Mouse (Mus musculus) neural tube, embryonic 15.5 days (tissue): ENCODE measurements at regions not wholly inside any gene's neighbourhood (a gene's known extent, or its start where the extent isn't known, plus 50 kb on each side); places are given as distances from the start of the nearest gene placed in this dataset.
"Not testable (repeated sequence)": the region's sequence is repeated elsewhere in the genome, so short reads cannot be mapped to it uniquely, and the experiment has no call there.

Experiments used
- ATAC-seq: fragments of 200-750 bp; cut with Nextera tagmentation; 2 replicates; pipeline ENCODE4 v1.8.0; 2017; ENCODE audit warnings: mild to moderate bottlenecking, moderate TSS enrichment, moderate library complexity; ENCODE audit not compliant: low FRiP score
- H3K27ac ChIP-seq: fragments of 300-500 bp; sonication (generic); replicated peaks from 2 replicates; pipeline ENCODE4 v1.5.1; 2015; ENCODE audit warnings: mild to moderate bottlenecking, inconsistent platforms
- H3K27me3 ChIP-seq: fragments of 300-500 bp; sonication (generic); replicated peaks from 2 replicates; pipeline ENCODE4 v1.6.1; 2015; ENCODE audit warnings: inconsistent platforms
- H3K36me3 ChIP-seq: fragments of 300-500 bp; sonication (generic); 2 replicates; pipeline ENCODE4 v1.6.1; 2015; ENCODE audit warnings: inconsistent platforms
- H3K4me1 ChIP-seq: fragments of 300-500 bp; sonication (generic); 2 replicates; pipeline ENCODE4 v1.6.1; 2015; ENCODE audit warnings: inconsistent platforms
- H3K4me2 ChIP-seq: fragments of 300-500 bp; sonication (generic); 2 replicates; pipeline ENCODE4 v1.6.1; 2015; ENCODE audit warnings: inconsistent platforms, mild to moderate bottlenecking, moderate library complexity
- H3K4me3 ChIP-seq: fragments of 300-500 bp; sonication (generic); replicated peaks from 2 replicates; pipeline ENCODE4 v1.5.1; 2015; ENCODE audit warnings: mild to moderate bottlenecking, inconsistent platforms
- H3K9ac ChIP-seq: fragments of 300-500 bp; sonication (generic); replicated peaks from 2 replicates; pipeline ENCODE4 v1.6.1; 2015; ENCODE audit warnings: mild to moderate bottlenecking, inconsistent platforms
- H3K9me3 ChIP-seq: fragments of 300-500 bp; sonication (generic); replicated peaks from 2 replicates; pipeline ENCODE4 v1.6.1; 2016; ENCODE audit warnings: inconsistent platforms
- WGBS: fragments of 180-500 bp; shearing (Covaris S2); methylation state at CpG from one replicate; pipeline ENCODE4 v1.1.7; 2015; ENCODE audit warnings: mixed read lengths; 5-methylcytosine and 5-hydroxymethylcytosine counted together

DNA sequence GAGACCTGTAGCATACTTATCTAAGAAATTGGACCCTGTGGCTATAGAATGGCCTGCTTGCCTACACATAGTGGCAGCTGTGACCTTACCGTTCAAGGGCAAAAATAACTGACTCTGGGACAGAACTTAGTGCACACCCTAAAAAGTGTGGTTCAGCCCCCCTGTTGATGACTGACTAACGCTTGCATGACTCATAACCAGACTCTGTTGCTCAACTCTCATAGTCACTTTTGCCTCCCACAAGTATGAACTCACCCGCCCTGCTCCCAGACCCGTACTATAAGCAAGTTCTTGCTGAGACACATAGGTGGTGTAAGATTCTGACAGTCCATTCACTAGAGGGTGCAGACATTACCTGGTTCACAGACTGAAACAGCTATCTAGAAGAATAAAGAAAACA, 424.3 kb upstream of the Cntn5 start:
- no peaks in the 10 kb centered on the region for H3K36me3 ChIP-seq
- H3K27ac ChIP-seq, result no peak overlapping the region
- no peaks in the 10 kb centered on the region for H3K9me3 ChIP-seq
- 91% methylated on average over 4 of the region's 4 CpGs for WGBS
- no peak overlapping the region for H3K9ac ChIP-seq
- H3K4me3 ChIP-seq, result no peak overlapping the region
- no peaks in the 10 kb centered on the region for H3K27me3 ChIP-seq
- no peak overlapping the region for H3K4me2 ChIP-seq
- ATAC-seq, result no peak
- H3K4me1 ChIP-seq, result no peaks in the 10 kb centered on the region

DNA sequence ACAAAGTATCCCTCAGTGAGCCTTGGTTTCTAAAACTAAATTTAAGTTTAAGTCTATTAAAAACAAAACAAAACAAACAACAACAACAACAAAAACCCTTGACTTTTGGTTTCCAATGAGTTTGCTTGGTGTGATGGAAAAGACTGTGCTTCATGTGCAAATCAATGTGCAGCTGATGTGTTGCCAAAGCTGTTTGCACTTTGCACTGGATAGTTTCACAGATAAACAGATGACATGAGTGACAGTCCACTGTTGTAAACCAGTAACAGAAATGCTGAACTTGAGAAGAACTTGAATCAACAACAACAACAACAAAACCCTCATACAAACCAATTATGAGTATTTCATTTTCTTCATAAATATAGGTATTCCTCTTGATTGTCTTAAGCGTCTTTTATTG, 412.6 kb upstream of the Cntn5 start:
- no peak overlapping the region for H3K4me3 ChIP-seq
- H3K27me3 ChIP-seq, result no peaks in the 10 kb centered on the region
- H3K9ac ChIP-seq, result no peak overlapping the region
- 88% methylated on average over 1 of the region's 1 CpGs for WGBS
- ATAC-seq, result no peak
- H3K36me3 ChIP-seq, result no peaks in the 10 kb centered on the region
- no peaks in the 10 kb centered on the region for H3K4me1 ChIP-seq
- H3K9me3 ChIP-seq, result no peaks in the 10 kb centered on the region
- H3K4me2 ChIP-seq, result no peak overlapping the region
- H3K27ac ChIP-seq, result no peak overlapping the region

DNA sequence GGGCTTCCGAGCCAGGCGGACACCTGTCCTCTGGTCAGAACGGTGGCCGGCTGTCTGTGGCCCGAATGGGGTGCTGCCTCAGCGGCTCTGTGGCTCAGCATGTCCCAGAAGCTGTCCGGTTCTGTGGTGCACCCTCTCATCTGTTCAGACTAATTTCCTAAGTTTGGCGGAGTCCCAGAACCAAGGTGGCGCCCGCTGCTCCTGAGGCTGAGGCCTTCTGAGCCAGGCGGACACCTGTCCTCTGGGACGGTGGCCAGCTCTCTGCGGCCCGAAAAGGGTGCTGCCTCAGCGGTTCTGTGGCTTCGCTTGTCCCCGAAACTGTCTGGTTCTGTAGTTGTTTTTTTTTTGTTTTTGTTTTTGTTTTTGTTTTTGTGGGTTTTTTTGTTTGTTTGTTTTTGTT, 392.5 kb upstream of the Cntn5 start:
- H3K27ac ChIP-seq, H3K4me2 ChIP-seq, H3K9me3 ChIP-seq, H3K36me3 ChIP-seq, ATAC-seq, H3K4me1 ChIP-seq, H3K27me3 ChIP-seq, H3K9ac ChIP-seq, H3K4me3 ChIP-seq: not testable (repeated sequence)
- WGBS, result 97% methylated on average over 17 of the region's 17 CpGs

DNA sequence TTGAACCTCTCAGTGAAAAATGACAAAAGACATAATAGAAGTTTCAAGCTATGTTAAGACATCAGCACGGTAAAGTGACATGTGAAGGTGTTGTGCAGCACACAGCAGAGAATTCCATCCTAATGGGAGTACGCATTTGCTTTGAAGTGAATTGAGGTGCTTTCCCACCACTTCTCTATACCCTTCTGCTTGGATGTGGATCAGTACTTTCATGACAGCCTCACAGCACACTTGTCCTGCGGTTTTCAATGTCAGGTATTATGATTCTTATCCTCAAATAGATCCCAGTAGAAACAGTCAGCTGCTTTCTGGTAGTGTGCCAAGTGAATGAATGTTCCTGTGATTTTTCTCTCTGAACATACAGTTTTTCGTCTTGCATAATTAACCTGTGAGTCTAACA, 380.6 kb upstream of the Cntn5 start:
- ATAC-seq, result no peak
- H3K27ac ChIP-seq, result no peak overlapping the region
- H3K36me3 ChIP-seq, result no peaks in the 10 kb centered on the region
- H3K9ac ChIP-seq, result no peak overlapping the region
- WGBS, result 80% methylated on average over 4 of the region's 4 CpGs
- no peak overlapping the region for H3K4me2 ChIP-seq
- H3K4me3 ChIP-seq, result no peak overlapping the region
- no peaks in the 10 kb centered on the region for H3K27me3 ChIP-seq
- H3K9me3 ChIP-seq, result no peaks in the 10 kb centered on the region
- H3K4me1 ChIP-seq, result no peaks in the 10 kb centered on the region

DNA sequence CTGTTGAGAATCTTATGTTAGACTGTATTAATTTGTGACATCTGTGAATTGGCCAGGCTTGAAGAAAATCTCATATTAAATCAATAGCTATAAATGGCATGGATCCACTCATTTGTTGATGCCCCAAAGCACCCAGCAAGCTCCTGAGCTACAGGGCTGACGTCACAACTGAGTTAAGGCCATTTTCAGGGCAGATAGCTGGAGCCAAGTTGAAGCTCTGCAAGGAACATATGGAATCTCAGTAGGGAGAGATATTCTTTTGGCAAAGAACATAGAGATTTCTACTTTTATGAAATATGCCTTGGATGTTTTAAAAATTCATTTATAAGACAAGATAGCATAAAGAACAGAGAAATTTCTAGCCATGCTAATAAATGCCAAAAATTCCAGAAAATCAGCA, 380.0 kb upstream of the Cntn5 start:
- Histone ChIP-seq H3K4me1 (no peaks in the 10 kb centered on the region), H3K4me3 (no peak overlapping the region), H3K27me3 (no peaks in the 10 kb centered on the region), H3K4me2 (no peak overlapping the region), H3K27ac (no peak overlapping the region), H3K9me3 (no peaks in the 10 kb centered on the region), H3K9ac (no peak overlapping the region), H3K36me3 (no peaks in the 10 kb centered on the region)
- 70% methylated on average over 1 of the region's 1 CpGs for WGBS
- ATAC-seq, result no peak

DNA sequence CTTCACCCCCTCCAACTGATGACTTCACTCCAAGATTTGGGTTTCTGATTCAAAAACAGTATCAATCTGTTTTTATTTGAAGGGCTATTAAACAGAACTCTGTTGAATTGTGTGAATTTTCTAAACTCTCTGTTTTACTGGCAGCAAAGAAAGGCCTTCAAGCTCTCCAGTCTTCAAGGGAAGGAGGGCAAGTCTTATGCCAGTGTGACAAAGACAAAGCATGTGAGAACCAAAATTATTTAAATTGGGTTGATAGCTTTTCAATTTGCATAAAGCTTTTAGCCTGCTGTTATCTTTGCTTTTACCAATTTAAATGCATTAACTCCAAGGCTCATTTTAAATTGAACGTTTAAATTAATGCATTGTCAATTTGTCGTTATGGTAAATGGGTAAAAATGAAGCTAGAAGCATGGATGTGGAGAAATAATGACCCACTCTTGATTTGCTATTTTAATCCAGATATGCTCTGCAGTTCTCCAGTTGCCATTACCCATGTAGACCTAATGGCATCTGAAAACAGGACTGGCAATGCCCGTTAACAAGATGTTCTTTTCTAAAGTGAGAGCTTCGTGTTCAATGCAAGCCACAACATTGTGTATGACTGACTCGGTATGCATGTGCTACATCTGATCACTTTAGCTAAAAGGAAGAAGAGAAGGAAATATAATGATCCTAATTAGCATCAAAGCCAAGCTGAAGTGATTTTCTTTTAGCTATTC, 375.0 kb upstream of the Cntn5 start:
- H3K4me1 ChIP-seq, result no peaks in the 10 kb centered on the region
- H3K4me3 ChIP-seq, result no peak overlapping the region
- 63% methylated on average over 5 of the region's 5 CpGs for WGBS
- no peak overlapping the region for H3K27ac ChIP-seq
- H3K9me3 ChIP-seq, result no peaks in the 10 kb centered on the region
- no peak overlapping the region for H3K4me2 ChIP-seq
- no peak overlapping the region for H3K9ac ChIP-seq
- H3K36me3 ChIP-seq, result no peaks in the 10 kb centered on the region
- no peaks in the 10 kb centered on the region for H3K27me3 ChIP-seq
- ATAC-seq, result no peak

DNA sequence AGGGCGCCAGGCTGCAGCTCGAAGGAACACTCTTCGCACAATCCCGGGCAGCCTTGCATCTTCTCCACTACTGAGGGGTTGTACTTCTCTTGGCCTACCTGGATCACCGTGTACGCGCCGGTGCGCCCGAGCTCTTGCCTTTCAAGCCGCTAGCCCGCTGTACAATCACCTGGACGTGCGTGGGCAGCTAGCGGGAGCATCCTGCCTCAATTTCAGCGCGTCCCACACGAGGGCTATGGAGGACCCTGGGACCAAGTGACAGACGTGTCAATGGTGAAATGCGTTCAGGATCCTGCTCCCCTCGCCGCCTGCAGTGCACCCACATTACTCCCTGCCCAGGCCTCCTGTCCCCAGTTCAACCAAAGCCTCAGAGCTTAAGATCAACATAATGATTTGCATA, 373.2 kb upstream of the Cntn5 start:
- H3K4me1 ChIP-seq, result no peaks in the 10 kb centered on the region
- no peaks in the 10 kb centered on the region for H3K27me3 ChIP-seq
- no peaks in the 10 kb centered on the region for H3K36me3 ChIP-seq
- no peak overlapping the region for H3K4me3 ChIP-seq
- H3K4me2 ChIP-seq, result no peak overlapping the region
- 95% methylated on average over 22 of the region's 22 CpGs for WGBS
- no peaks in the 10 kb centered on the region for H3K9me3 ChIP-seq
- H3K9ac ChIP-seq, result no peak overlapping the region
- no peak overlapping the region for H3K27ac ChIP-seq
- ATAC-seq, result no peak

DNA sequence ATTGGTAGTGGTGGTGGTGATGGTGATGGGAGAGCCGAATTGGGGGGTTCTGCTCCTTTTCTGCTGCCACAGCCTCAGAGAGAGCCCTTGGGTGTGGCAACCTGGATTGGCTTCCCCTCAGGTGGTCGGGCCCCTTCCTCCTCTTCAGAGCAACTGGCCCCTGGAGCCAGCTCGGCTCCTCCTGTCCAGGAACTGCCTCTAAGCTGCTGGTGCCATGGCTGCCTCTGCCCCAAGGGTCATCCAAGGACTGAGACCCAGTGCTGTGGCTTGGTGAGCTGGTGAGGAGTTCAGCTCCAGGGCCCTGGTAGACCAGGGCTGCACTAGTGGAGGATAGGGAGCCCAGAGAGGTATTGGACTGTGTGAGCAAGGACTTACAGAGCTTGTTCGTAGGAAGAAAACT, 372.4 kb upstream of the Cntn5 start:
- Histone ChIP-seq H3K27ac (no peak overlapping the region), H3K27me3 (no peaks in the 10 kb centered on the region), H3K9ac (no peak overlapping the region), H3K36me3 (no peaks in the 10 kb centered on the region), H3K4me3 (no peak overlapping the region), H3K4me1 (no peaks in the 10 kb centered on the region), H3K9me3 (no peaks in the 10 kb centered on the region), H3K4me2 (no peak overlapping the region)
- WGBS, result 84% methylated on average over 4 of the region's 4 CpGs
- ATAC-seq, result no peak

DNA sequence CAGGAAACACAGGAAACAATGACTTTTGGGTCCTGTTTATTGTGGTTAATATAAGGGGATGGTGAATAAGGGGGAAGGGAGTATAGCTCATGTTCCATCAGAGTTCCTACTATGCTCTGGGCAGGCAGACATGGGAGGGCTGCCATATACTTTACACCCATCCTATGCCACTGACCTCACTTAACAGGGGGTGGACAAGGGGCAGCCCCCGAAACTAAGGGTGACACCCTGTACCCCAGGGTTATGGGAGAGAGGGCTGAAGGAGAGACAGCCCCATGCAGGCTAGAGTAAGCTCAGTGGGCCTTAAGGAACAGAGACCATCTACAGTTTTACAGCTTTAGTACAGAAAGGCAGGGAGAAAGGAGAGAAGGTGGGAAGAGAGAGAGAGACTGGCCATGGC, 352.3 kb upstream of the Cntn5 start:
- no peaks in the 10 kb centered on the region for H3K9me3 ChIP-seq
- H3K27me3 ChIP-seq, result no peaks in the 10 kb centered on the region
- H3K36me3 ChIP-seq, result no peaks in the 10 kb centered on the region
- no peak overlapping the region for H3K4me2 ChIP-seq
- no peak overlapping the region for H3K9ac ChIP-seq
- H3K4me3 ChIP-seq, result no peak overlapping the region
- no peak overlapping the region for H3K27ac ChIP-seq
- 67% methylated on average over 1 of the region's 1 CpGs for WGBS
- no peaks in the 10 kb centered on the region for H3K4me1 ChIP-seq
- no peak for ATAC-seq

DNA sequence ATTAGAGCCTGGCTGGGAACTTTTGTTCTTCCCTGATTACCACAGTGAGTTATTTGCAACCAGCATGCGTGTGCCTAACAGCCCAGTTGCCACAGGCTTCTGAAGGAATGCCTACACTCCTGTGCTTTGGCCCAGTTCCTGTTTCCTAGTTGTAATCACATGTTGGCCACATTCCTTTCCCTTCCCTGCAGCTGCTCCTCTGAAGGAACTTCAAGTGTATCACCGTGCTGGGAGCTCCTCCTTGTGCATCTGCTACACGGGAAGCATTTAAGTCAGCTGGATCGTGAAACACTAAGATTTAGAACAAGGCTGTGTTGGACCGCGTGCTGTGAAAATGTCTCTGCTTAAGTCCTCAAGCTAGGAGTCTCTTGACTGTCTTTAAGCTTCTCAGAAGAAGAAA, 302.3 kb upstream of the Cntn5 start:
- Histone ChIP-seq H3K27ac (no peak overlapping the region), H3K4me1 (no peaks in the 10 kb centered on the region), H3K36me3 (no peaks in the 10 kb centered on the region), H3K9ac (no peak overlapping the region), H3K4me2 (no peak overlapping the region), H3K9me3 (no peaks in the 10 kb centered on the region), H3K4me3 (no peak overlapping the region), H3K27me3 (no peaks in the 10 kb centered on the region)
- peak; percentile 82 for ATAC-seq
- 63% methylated on average over 6 of the region's 6 CpGs for WGBS

DNA sequence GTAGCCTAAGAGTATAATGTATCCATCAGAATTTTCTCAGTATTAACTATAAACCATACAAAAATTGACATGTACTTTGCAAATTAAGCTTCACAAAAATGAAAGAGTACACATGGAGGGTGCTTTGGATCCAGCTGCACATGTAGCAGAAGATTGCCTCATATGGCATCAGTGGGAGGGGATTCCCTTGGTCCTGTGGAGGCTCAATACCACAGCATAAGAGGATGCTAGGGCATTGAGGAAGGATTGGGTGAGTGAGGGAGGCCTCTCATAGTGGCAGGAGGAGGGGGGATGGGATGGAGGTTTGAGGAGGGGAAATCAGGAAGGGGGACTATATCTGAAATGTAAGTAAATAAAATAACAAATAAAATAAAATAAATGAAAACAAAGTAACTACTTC, 301.7 kb upstream of the Cntn5 start:
- no peak overlapping the region for H3K4me3 ChIP-seq
- no peaks in the 10 kb centered on the region for H3K4me1 ChIP-seq
- H3K9ac ChIP-seq, result no peak overlapping the region
- H3K27ac ChIP-seq, result no peak overlapping the region
- no peak for ATAC-seq
- no peaks in the 10 kb centered on the region for H3K9me3 ChIP-seq
- H3K36me3 ChIP-seq, result no peaks in the 10 kb centered on the region
- H3K27me3 ChIP-seq, result no peaks in the 10 kb centered on the region
- H3K4me2 ChIP-seq, result no peak overlapping the region

DNA sequence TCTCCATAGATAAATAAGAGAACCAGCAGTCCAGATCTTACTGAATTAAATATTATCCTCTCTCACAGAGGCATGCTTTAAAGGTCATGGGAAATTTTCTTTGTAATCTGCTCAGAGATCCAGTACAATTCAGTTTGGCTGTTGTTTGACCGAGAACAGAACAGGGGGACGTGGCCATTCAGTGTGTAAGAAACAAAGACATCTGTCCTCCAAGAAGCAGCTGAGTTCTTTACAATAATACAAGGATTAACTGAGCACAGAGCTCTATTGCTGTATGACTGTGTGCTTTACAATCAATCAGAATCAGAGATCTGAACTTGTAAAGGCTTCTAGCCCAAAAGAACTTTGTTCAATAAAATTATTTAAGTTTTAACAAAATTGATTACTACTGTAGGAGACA, 287.6 kb upstream of the Cntn5 start:
- Histone ChIP-seq H3K36me3 (no peaks in the 10 kb centered on the region), H3K27ac (no peak overlapping the region), H3K4me3 (no peak overlapping the region), H3K27me3 (no peaks in the 10 kb centered on the region), H3K4me2 (no peak overlapping the region), H3K9ac (no peak overlapping the region), H3K4me1 (no peaks in the 10 kb centered on the region), H3K9me3 (no peaks in the 10 kb centered on the region)
- WGBS, result 36% methylated on average over 2 of the region's 2 CpGs
- ATAC-seq, result no peak

DNA sequence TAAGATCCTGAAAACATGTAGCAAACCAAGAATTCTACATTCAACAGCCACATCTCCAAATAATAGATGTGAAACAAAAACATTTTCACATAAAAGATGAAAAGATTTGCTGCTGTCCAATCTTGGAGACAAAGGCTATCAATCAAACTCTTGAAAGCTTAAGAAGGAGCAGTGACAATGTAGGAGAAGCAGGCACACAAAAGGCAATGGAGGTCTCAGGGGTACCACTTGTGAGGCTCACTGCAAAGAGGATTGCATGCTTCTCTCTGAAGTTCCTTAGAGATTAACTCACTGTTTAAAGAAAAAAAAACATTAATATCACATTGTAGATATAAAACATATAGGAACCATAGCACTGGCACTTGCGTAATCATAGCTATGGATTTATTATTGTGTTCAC, 241.2 kb upstream of the Cntn5 start:
- no peaks in the 10 kb centered on the region for H3K36me3 ChIP-seq
- no peak for ATAC-seq
- H3K27me3 ChIP-seq, result no peaks in the 10 kb centered on the region
- H3K4me2 ChIP-seq, result no peak overlapping the region
- no peak overlapping the region for H3K27ac ChIP-seq
- no peak overlapping the region for H3K9ac ChIP-seq
- H3K9me3 ChIP-seq, result no peaks in the 10 kb centered on the region
- WGBS, result 86% methylated on average over 1 of the region's 1 CpGs
- no peaks in the 10 kb centered on the region for H3K4me1 ChIP-seq
- no peak overlapping the region for H3K4me3 ChIP-seq
